Comparison of ENCODE assay signal across 8 mouse cellular contexts in the genomic region with DNA sequence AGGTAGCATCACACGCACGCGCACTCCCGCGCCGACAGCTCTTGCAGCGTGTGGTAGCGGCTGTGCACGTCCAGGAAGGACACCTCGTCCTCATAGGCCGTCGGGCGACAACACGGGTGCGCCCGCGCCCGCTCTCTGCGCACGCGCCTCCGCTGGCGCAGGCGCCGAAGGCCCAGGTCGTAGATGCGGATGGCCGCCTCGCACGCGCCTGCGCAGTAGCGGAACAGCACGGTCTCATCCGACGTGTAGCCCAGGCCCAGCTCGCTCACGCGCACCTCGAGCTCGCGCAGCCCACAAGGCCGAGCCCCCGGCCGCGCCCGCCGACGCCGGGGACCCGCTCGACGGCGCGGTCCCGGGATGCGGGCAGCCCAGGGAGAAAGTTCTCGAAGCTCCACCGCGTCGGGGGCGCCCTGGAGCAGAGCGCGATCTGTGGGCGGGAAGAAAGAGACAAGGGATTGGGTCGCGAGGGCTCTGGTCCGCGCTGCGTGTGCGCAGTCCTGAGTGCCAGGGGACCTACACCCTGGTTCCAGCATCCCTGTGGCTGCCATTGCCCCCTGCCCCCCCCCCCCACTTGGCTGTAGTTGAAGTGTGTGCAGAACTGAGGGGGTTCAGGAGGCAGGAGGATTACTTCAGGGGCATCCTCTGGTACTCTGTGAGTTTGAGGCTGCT. TPM values are rescaled to one million over a fixed set of nuclear protein-coding genes. Genes with fewer than 3 reads are reported as not detected.
DNase-seq lines count a peak whose midpoint lies in the region; ATAC-seq lines count a peak whose summit lies in the region.

No protein-coding gene starts in this region.

- intact Hi-C loops in heart, postnatal 36 days (cut with DNase I) = no loop called here

- no peaks in the 10 kb centered on the region for H3K36me3 ChIP-seq in heart, embryonic 11.5 days (ENCODE audit: control insufficient read depth, insufficient read depth, low read length)
- no peaks in the 10 kb centered on the region for H3K36me3 ChIP-seq in hindbrain, embryonic 13.5 days
- H3K36me3 ChIP-seq in liver, embryonic 15.5 days (replicated peaks) = no peaks in the 10 kb centered on the region

- WGBS in heart, embryonic 11.5 days (ENCODE audit: insufficient replicate concordance) = 17% methylated on average over 71 of the region's 71 CpGs
- 25% methylated on average over 70 of the region's 71 CpGs for WGBS in hindbrain, embryonic 13.5 days
- WGBS in liver, embryonic 15.5 days (ENCODE audit: insufficient replicate concordance) = 24% methylated on average over 71 of the region's 71 CpGs

- peak; percentile 70 for ATAC-seq in heart, embryonic 11.5 days (replicated peaks; ENCODE audit: insufficient number of reproducible peaks, low FRiP score, low TSS enrichment)
- ATAC-seq in hindbrain, embryonic 13.5 days (ENCODE audit: low FRiP score) = peak; percentile 82
- ATAC-seq in liver, embryonic 15.5 days (ENCODE audit: insufficient read depth) = peak; percentile 57
- no peak for ATAC-seq in inflammation-experienced regulatory T-cells, adult 6 months

- H3K4me1 ChIP-seq in heart, embryonic 11.5 days (ENCODE audit: control insufficient read depth, insufficient read depth, low read length) = no peaks in the 10 kb centered on the region; the same call in 1 of the 2 replicates
- H3K4me1 ChIP-seq in hindbrain, embryonic 13.5 days (replicated peaks) = no peaks in the 10 kb centered on the region
- peaks cover 20% of the 10 kb centered on the region for H3K4me1 ChIP-seq in liver, embryonic 15.5 days (replicated peaks)

- H3K4me2 ChIP-seq in heart, embryonic 11.5 days = peak overlapping the region; percentile 62
- peak overlapping the region; percentile 46 for H3K4me2 ChIP-seq in hindbrain, embryonic 13.5 days
- peak overlapping the region; percentile 64 for H3K4me2 ChIP-seq in liver, embryonic 15.5 days

- H3K4me3 ChIP-seq in heart, embryonic 11.5 days (ENCODE audit: low read depth, low read length) = peak overlapping the region; percentile 36
- peak overlapping the region; percentile 36 for H3K4me3 ChIP-seq in hindbrain, embryonic 13.5 days
- peak overlapping the region; percentile 39 for H3K4me3 ChIP-seq in liver, embryonic 15.5 days (replicated peaks)

- H3K9ac ChIP-seq in heart, embryonic 11.5 days (ENCODE audit: low read depth, low read length) = peak overlapping the region; percentile 60; the same call in 1 of the 2 replicates
- H3K9ac ChIP-seq in hindbrain, embryonic 13.5 days = no peak overlapping the region; the same call in 1 of the 2 replicates
- no peak overlapping the region for H3K9ac ChIP-seq in liver, embryonic 15.5 days

- H3K27ac ChIP-seq in heart, embryonic 11.5 days (ENCODE audit: low read depth, low read length) = no peak overlapping the region
- no peak overlapping the region for H3K27ac ChIP-seq in hindbrain, embryonic 13.5 days
- H3K27ac ChIP-seq in liver, embryonic 15.5 days (replicated peaks) = no peak overlapping the region

- H3K27me3 ChIP-seq in heart, embryonic 11.5 days (ENCODE audit: control insufficient read depth, insufficient read depth, low read length) = peaks cover 69% of the 10 kb centered on the region
- peaks cover 84% of the 10 kb centered on the region for H3K27me3 ChIP-seq in hindbrain, embryonic 13.5 days
- H3K27me3 ChIP-seq in liver, embryonic 15.5 days = peaks cover 94% of the 10 kb centered on the region

- no peak for DNase-seq in heart, postnatal 36 days
- peak; percentile 77 for DNase-seq in embryo, embryonic 10 days (ENCODE audit: low spot score)
- peak; percentile 83 for DNase-seq in retina, postnatal 1 day
- no peak for DNase-seq in natural killer cell, adult 2 months (ENCODE audit: low spot score in 2 of 2)

- no peaks in the 10 kb centered on the region for H3K9me3 ChIP-seq in heart, embryonic 11.5 days (replicated peaks; ENCODE audit: control insufficient read depth, low read length)
- no peaks in the 10 kb centered on the region for H3K9me3 ChIP-seq in hindbrain, embryonic 13.5 days
- H3K9me3 ChIP-seq in liver, embryonic 15.5 days (replicated peaks) = no peaks in the 10 kb centered on the region

RNA-seq across cellular contexts. Expression of gene Nrtn, which starts 5.8 kb away (rescaled TPM):
- polyA plus RNA-seq in heart, embryonic 11.5 days (2014; fragmentation: Nextera tagmentation; extraction: Ambion mirVana) = 4.6 and 5.2 TPM in 2 replicates
- 10 to 100 TPM; 27.5 to 29.4 TPM for total RNA-seq in heart, postnatal 36 days (2021)
- polyA plus RNA-seq in hindbrain, embryonic 13.5 days (2015; fragmentation: Nextera tagmentation; extraction: Ambion mirVana) = 0.78 and 1.5 TPM in 2 replicates
- 1.1 and 1.6 TPM in 2 replicates for polyA plus RNA-seq in liver, embryonic 15.5 days (2015; fragmentation: Nextera tagmentation; extraction: Ambion mirVana)
- polyA plus RNA-seq in inflammation-experienced regulatory T-cells, adult 6 months (2017; shearing (Covaris generic)) = not detected

RNA-seq across cellular contexts. Expression of gene Dus3l, which starts 13.0 kb away (rescaled TPM):
- polyA plus RNA-seq in heart, embryonic 11.5 days (2014; fragmentation: Nextera tagmentation; extraction: Ambion mirVana) = 28.4 and 32.1 TPM in 2 replicates
- 10 to 100 TPM; 18.8 to 20.3 TPM for total RNA-seq in heart, postnatal 36 days (2021)
- 67.1 and 68.7 TPM in 2 replicates for polyA plus RNA-seq in hindbrain, embryonic 13.5 days (2015; fragmentation: Nextera tagmentation; extraction: Ambion mirVana)
- polyA plus RNA-seq in liver, embryonic 15.5 days (2015; fragmentation: Nextera tagmentation; extraction: Ambion mirVana) = 12.5 and 14.4 TPM in 2 replicates
- polyA plus RNA-seq in inflammation-experienced regulatory T-cells, adult 6 months (2017; shearing (Covaris generic)) = 10 to 100 TPM; 16.2 to 34.6 (median 34.0) TPM

RNA-seq across cellular contexts. Expression of gene Prr22, which starts 18.5 kb away (rescaled TPM):
- 0.97 and 1.0 TPM in 2 replicates for polyA plus RNA-seq in heart, embryonic 11.5 days (2014; fragmentation: Nextera tagmentation; extraction: Ambion mirVana)
- total RNA-seq in heart, postnatal 36 days (2021) = under 1 TPM in 1 of 2 experiments, not detected in 1; 0.58 TPM
- polyA plus RNA-seq in hindbrain, embryonic 13.5 days (2015; fragmentation: Nextera tagmentation; extraction: Ambion mirVana) = 1.0 TPM in 2 replicates
- polyA plus RNA-seq in liver, embryonic 15.5 days (2015; fragmentation: Nextera tagmentation; extraction: Ambion mirVana) = 0.23 and 0.60 TPM in 2 replicates
- polyA plus RNA-seq in inflammation-experienced regulatory T-cells, adult 6 months (2017; shearing (Covaris generic)) = under 1 TPM; 0.59 to 0.79 (median 0.75) TPM

RNA-seq across cellular contexts. Expression of gene Vmac, which starts 33.7 kb away (rescaled TPM):
- polyA plus RNA-seq in heart, embryonic 11.5 days (2014; fragmentation: Nextera tagmentation; extraction: Ambion mirVana) = 11.9 and 13.4 TPM in 2 replicates
- total RNA-seq in heart, postnatal 36 days (2021) = 1 to 10 TPM; 3.1 to 4.9 TPM
- 14.9 and 17.8 TPM in 2 replicates for polyA plus RNA-seq in hindbrain, embryonic 13.5 days (2015; fragmentation: Nextera tagmentation; extraction: Ambion mirVana)
- 2.4 and 2.6 TPM in 2 replicates for polyA plus RNA-seq in liver, embryonic 15.5 days (2015; fragmentation: Nextera tagmentation; extraction: Ambion mirVana)
- 1 to 10 TPM; 3.1 to 7.4 (median 3.8) TPM for polyA plus RNA-seq in inflammation-experienced regulatory T-cells, adult 6 months (2017; shearing (Covaris generic))

RNA-seq across cellular contexts. Expression of gene Ndufa11, which starts 34.0 kb away (rescaled TPM):
- 651 and 677 TPM in 2 replicates for polyA plus RNA-seq in heart, embryonic 11.5 days (2014; fragmentation: Nextera tagmentation; extraction: Ambion mirVana)
- total RNA-seq in heart, postnatal 36 days (2021) = 100 to 1,000 TPM; 847 to 875 TPM
- polyA plus RNA-seq in hindbrain, embryonic 13.5 days (2015; fragmentation: Nextera tagmentation; extraction: Ambion mirVana) = 507 and 515 TPM in 2 replicates
- 210 and 226 TPM in 2 replicates for polyA plus RNA-seq in liver, embryonic 15.5 days (2015; fragmentation: Nextera tagmentation; extraction: Ambion mirVana)
- 100 to 1,000 TPM; 216 to 257 (median 247) TPM for polyA plus RNA-seq in inflammation-experienced regulatory T-cells, adult 6 months (2017; shearing (Covaris generic))

Comparison
In these comparisons a context has a peak if more than half of its experiments do, and no peak if none do; other contexts are left out.
1. DNase-seq: peak in embryo, embryonic 10 days (single experiment) and retina, postnatal 1 day (single experiment); none in heart, postnatal 36 days (0 of 2) and natural killer cell, adult 2 months (0 of 2).
2. Peak in every context shown above with its lines, with median percentiles within 50 percentile points of each other: H3K4me2 ChIP-seq and H3K4me3 ChIP-seq.